Mouse (Mus musculus) olfactory bulb, adult 2 months (tissue): Measurements from ENCODE around the gene Catsper2. TPM values are rescaled to one million over a fixed set of nuclear protein-coding genes. Genes with fewer than 3 reads are reported as not detected.

Experiments
- H3K27ac ChIP-seq: fragments of 200-500 bp; 2 replicates; pipeline ENCODE4 v1.5.1; 2012; ENCODE audit warnings: low read depth, low read length; ENCODE audit not compliant: insufficient read depth
- H3K4me1 ChIP-seq: fragments of 200-500 bp; 2 replicates; pipeline ENCODE4 v1.6.1; 2012; ENCODE audit warnings: low read length; ENCODE audit not compliant: control insufficient read depth, insufficient read depth
- H3K4me3 ChIP-seq: fragments of 200-500 bp; 2 replicates; pipeline ENCODE4 v1.5.1; 2012; ENCODE audit warnings: mild to moderate bottlenecking, low read depth, low read length, moderate library complexity; ENCODE audit not compliant: insufficient read depth
- CTCF ChIP-seq: fragments of 200-500 bp; IDR thresholded peaks from 2 replicates; pipeline ENCODE4 v1.5.1; 2012; ENCODE audit warnings: low read depth, mild to moderate bottlenecking, low read length, moderate library complexity; ENCODE audit not compliant: insufficient read depth
- POLR2A ChIP-seq: fragments of 200-500 bp; IDR thresholded peaks from 2 replicates; pipeline ENCODE4 v1.6.1; 2012; ENCODE audit warnings: mild to moderate bottlenecking, low read depth, low read length, moderate library complexity; ENCODE audit not compliant: insufficient read depth
- WGBS: fragments of 180-500 bp; shearing (Covaris S2); methylation state at CpG from one replicate; pipeline ENCODE4 v1.1.7; 2018; 5-methylcytosine and 5-hydroxymethylcytosine counted together
- polyA plus RNA-seq: library from polyadenylated mRNA; stranded (reverse); fragments of >200 nt; gene quantifications from 2 replicates; pipeline ENCODE4 v1.2.4, GENCODE M21; 2012; ENCODE audit warnings: low replicate concordance; ENCODE audit not compliant: missing spikeins, insufficient read depth, insufficient read length

Catsper2 gene
- polyA plus RNA-seq, 1 experiment, result not detected

DNA sequence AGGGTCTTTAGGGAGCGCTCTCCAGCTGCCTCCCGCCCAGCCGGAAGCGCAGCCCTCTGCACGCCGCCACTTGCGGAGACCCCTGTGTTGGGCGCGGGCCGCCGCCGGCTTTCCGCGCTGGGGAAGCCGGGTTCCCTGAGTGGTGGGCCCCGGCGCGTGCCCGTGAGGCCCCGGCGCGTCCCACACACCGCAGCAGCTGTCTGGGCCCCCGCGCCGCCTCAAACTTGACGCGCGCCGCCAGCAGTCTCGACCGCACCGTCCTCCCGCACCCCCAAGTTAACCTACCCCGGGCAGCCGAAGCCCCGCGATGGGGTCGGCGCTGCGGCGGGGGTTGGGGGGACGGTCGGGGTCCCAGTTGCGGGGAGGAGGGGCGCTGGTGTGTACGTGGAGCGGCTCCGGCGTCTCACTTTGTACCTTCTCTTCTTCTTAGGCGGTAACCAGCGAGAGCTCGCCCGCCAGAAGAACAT, 36.0 kb upstream of the Catsper2 start:
- TF ChIP-seq CTCF (no peak), POLR2A (no peak)
- WGBS, result under 1% methylated on average over 54 of the region's 54 CpGs
- H3K27ac ChIP-seq, result peak overlapping the region; percentile 84
- peak overlapping the region; percentile 89 for H3K4me3 ChIP-seq
- H3K4me1 ChIP-seq, result peaks cover 10% of the 10 kb centered on the region

GRCm38 (mm10) chr2:121448739-121449535, 35.3 kb upstream of the Catsper2 start, which contains the start of gene Serf2:
Serf2 (plus strand) TSS chr2:121449195.
- TF ChIP-seq CTCF, result no peak
- peak; percentile 89 for TF ChIP-seq POLR2A
- Histone ChIP-seq H3K4me1 (peaks cover 10% of the 10 kb centered on the region), H3K27ac (peak within 1 kb of the TSS; percentile 84), H3K4me3 (peak within 1 kb of the TSS; percentile 89)
- WGBS, result under 1% methylated on average over 72 of the region's 74 CpGs

- WGBS, result 11% methylated on average over 9 of the region's 9 CpGs
- TF ChIP-seq POLR2A (no peak), CTCF (no peak)
- Histone ChIP-seq H3K4me3 (no peak overlapping the region), H3K27ac (peak overlapping the region; percentile 39; the same call in 1 of the 2 replicates), H3K4me1 (peaks cover 10% of the 10 kb centered on the region)
Observed at GRCm38 (mm10) chr2:121448136-121448535, 34.5 kb upstream of the Catsper2 start.

DNA sequence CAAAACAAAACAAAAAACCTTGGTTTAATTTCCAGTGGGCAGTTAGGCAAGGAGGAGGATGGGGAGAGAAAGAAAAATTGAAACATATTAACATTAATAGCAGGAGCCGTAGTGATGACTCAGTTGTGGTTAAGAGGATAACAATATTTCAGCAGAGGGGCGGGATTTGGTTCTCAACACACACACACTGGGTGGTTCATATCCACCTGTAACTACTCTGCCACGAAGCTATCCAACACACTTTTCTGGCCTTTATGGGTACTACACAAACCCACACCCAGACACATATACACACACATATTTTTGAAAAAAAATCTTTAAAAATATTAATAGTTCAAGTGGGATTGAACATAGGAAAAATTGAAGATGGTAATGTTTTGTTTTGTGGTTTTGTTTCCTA, 33.4 kb upstream of the Catsper2 start:
- Histone ChIP-seq H3K27ac (no peak overlapping the region), H3K4me3 (no peak overlapping the region), H3K4me1 (peaks cover 17% of the 10 kb centered on the region)
- WGBS, result 88% methylated on average over 3 of the region's 3 CpGs
- TF ChIP-seq CTCF (no peak), POLR2A (no peak)

DNA sequence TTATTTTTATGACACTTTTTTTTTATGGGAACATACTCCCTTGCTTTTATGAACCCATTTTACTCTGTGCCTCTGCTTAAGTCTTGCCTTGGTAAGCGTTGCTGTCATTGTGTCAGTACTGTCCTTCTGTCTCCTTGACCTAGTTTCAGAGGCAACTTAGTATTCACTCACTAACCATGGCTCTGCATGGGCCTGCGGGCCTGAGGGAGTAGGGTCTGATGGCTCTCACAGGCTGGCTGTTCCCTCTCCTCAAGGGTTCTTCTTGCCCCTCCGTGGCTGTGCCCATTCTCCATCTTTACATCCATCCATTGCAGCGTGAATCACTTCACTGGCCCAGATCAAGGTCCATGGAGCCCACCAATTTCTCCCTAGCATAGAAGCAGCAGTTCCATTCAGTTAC, 32.9 kb upstream of the Catsper2 start:
- Histone ChIP-seq H3K27ac (no peak overlapping the region), H3K4me3 (no peak overlapping the region), H3K4me1 (peaks cover 20% of the 10 kb centered on the region)
- no peak for TF ChIP-seq CTCF
- TF ChIP-seq POLR2A, result no peak
- 81% methylated on average over 4 of the region's 4 CpGs for WGBS

GRCm38 (mm10) chr2:121445117-121445516, 31.5 kb upstream of the Catsper2 start:
- Histone ChIP-seq H3K27ac (no peak overlapping the region), H3K4me1 (peaks cover 15% of the 10 kb centered on the region), H3K4me3 (no peak overlapping the region)
- WGBS, result 84% methylated on average over 3 of the region's 3 CpGs
- TF ChIP-seq POLR2A (no peak), CTCF (no peak)

- Histone ChIP-seq H3K4me3 (no peak within 1 kb of the TSS), H3K27ac (no peak within 1 kb of the TSS), H3K4me1 (peaks cover 12% of the 10 kb centered on the region)
- TF ChIP-seq CTCF (no peak), POLR2A (no peak)
- WGBS, result 95% methylated on average over 1 of the region's 1 CpGs
Observed at GRCm38 (mm10) chr2:121444178-121444577, 30.6 kb upstream of the Catsper2 start, which contains the start of gene Ell3. Ell3 (minus strand) TSS chr2:121444278.

GRCm38 (mm10) chr2:121443068-121443349, 29.4 kb upstream of the Catsper2 start:
- Histone ChIP-seq H3K4me1 (peaks cover 12% of the 10 kb centered on the region), H3K27ac (no peak overlapping the region), H3K4me3 (no peak overlapping the region)
- WGBS, result 15% methylated on average over 8 of the region's 8 CpGs
- TF ChIP-seq POLR2A, result no peak
- no peak for TF ChIP-seq CTCF

DNA sequence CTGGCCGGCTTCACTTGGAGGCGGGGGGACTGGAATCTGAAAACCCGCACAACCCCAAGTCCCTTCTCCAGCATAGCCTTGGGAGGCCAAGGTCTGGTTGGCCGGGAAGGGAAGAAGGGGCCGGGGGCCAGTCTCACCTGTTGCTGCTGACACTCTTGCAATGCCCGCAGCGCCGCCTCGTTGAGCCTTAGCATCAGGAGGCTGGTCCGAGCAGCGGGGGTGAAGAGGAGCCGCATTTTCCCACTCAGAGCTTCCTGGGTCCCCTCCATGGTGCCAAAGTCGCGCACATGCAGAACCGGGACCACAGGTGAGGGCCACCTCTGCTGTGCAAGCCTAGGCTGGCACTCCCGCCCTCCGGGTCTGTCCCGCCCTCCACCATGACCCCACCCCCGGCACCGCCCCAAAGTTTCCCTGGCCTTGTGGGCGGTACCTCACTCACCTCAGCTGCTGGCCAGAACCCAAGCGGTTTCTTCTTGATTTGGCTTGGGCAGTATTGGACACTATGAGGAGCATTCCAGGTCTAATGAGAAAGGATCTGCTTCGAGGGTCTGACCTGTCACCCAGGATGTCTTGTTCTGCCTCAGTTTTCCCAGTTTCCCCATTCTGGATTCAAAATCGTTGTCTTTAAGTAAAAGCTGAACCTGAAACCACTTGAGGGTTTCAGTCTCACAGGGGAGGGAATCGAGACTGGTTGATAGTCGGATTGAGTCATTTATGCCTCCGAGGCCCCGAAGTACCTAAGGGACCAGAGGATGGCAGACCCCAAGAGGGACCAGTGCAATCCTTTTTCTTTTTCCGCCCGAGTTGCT, 28.9 kb upstream of the Catsper2 start:
- H3K27ac ChIP-seq, result no peak overlapping the region
- 0 out of 2 replicates have a peak overlapping the region, but pooled peaks have one; percentile 19 for H3K4me3 ChIP-seq
- TF ChIP-seq POLR2A, result no peak
- TF ChIP-seq CTCF, result no peak
- peaks cover 12% of the 10 kb centered on the region for H3K4me1 ChIP-seq
- 2% methylated on average over 30 of the region's 30 CpGs for WGBS
